Mouse (Mus musculus): Measurements from ENCODE around the gene Tmem151a. TPM values are rescaled to one million over a fixed set of nuclear protein-coding genes. Genes with fewer than 3 reads are reported as not detected.

The Tmem151a gene
- total and polyA plus RNA-seq, 2 experiments from 2014 or later, result 71.5 to 76.6 TPM

- no peak for DNase-seq (ENCODE audit: low spot score)
- ATAC-seq, result no peak
Measured at GRCm38 (mm10) chr19:5060365-5061330, 24.7 kb downstream of the Tmem151a start.

DNA sequence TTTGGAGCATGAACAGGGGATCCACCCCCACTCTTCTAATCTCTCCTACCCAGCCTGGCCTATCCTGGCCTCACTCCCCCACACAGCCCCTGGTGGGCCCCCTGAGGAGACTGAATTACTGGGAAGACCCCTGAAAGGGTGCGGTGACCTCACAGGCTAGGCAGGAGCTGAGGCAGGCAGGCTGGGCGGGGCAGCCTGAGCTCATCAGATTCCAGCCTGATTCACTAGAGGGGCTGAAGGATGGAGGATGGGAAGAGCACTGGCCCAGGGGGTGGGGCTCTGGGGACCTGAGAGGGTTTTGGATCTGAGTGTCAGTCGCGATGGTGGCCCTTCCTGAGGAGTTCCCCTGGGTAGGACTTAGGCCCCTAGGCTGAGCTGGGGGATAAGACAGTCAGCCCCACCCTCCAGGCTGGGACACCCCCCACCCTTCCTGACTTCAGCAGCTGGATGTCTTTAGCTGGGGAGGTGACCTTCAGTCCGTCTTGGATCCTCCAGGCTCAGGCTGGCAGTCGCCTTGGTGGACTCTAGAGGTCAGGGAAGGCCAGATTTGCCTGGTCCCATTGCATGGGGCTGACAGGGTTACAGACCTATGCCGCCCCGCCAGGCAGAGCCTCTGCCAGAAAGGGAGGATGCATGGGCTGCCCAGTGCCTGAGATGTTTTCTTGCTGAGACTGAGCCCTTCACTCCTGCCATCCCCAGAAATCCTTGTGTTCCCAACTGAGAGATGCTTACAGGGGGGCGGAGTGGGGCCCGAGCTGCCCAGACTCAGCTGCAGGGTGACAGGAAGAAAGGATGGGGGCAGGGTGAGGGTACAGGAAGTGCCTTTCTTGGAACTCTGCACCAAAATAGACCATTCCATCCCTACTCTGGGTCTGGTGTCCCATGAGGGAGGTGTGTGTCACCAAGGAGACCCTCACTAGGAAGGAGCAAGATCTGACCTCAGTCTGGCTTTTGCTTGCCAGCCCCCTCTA lies 26.2 kb downstream of the Tmem151a start:
- no peaks in the 10 kb centered on the region for H3K36me3 ChIP-seq (ENCODE audit: insufficient read depth, low read length)
- no peaks in the 10 kb centered on the region; the same call in 1 of the 2 replicates for H3K4me1 ChIP-seq (ENCODE audit: insufficient read depth, low read length)
- DNase-seq (ENCODE audit: low spot score) (no peak), ATAC-seq (peak; percentile 37; the same call in 1 of the 2 replicates)
- H3K27me3 ChIP-seq (ENCODE audit: insufficient read depth, low read length), result no peaks in the 10 kb centered on the region
- 17% methylated on average over 10 of the region's 10 CpGs for WGBS
- H3K4me3 ChIP-seq (ENCODE audit: low read length), result no peak overlapping the region
- H3K9ac ChIP-seq (replicated peaks; ENCODE audit: low read length), result no peak overlapping the region
- H3K4me2 ChIP-seq (ENCODE audit: low read depth, low read length), result no peak overlapping the region
- no peak overlapping the region for H3K27ac ChIP-seq
- H3K9me3 ChIP-seq (ENCODE audit: low read length), result no peaks in the 10 kb centered on the region
- TF ChIP-seq CTCF (IDR thresholded peaks at IDR 0.05; ENCODE audit: low read depth), result no peak

More at GRCm38 (mm10) chr19:5060365-5061330, 24.7 kb downstream of the Tmem151a start:
- Histone ChIP-seq H3K4me1 (ENCODE audit: insufficient read depth, low read length) (no peaks in the 10 kb centered on the region; the same call in 1 of the 2 replicates), H3K27ac (no peak overlapping the region), H3K9me3 (ENCODE audit: low read length) (no peaks in the 10 kb centered on the region), H3K36me3 (ENCODE audit: insufficient read depth, low read length) (no peaks in the 10 kb centered on the region), H3K4me3 (ENCODE audit: low read length) (no peak overlapping the region), H3K27me3 (ENCODE audit: insufficient read depth, low read length) (no peaks in the 10 kb centered on the region), H3K9ac (replicated peaks; ENCODE audit: low read length) (no peak overlapping the region), H3K4me2 (ENCODE audit: low read depth, low read length) (no peak overlapping the region)
- no peak for TF ChIP-seq CTCF (IDR thresholded peaks at IDR 0.05; ENCODE audit: low read depth)
- 48% methylated on average over 5 of the region's 5 CpGs for WGBS

DNA sequence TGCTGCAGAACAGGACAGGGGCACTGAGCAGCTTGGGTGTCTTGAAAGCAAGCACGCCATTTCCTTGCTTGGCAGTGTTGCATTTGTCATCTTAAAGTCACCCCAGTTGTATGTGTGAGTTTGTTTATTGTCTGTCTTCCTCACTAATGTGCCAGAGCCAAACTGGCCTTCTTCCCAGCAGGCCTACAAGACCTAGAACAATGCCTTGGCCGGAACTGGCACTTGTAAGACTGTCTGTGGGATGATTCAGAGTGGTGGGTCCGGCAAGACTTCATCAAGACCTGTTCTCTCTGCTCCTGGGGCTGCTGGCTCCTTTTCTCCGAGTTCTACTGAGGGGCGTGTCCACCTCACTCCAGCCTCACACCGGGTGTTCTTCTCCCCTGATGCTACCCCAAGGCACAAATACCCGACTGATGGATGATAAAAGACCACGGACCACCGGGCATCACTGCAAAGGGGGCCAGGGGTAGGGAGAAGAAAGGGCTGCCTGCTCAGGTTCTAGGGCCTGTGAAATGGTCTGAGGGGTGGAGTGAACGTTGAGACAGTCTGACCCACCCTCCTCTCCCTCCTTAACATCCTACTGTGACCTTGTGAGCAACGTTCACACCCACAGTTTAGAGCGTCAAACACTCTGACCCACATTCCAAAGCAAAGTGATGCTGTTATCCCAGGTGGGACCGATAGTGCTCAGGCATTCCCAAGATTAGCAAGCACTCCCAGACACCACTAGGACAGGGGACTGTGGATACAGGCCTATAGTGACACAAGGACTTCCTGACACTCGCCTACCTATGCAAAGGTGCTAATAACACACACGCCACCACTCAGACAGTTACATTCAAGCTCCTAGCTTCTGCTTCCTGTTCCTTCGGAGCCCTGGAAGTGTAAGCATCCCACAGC lies 27.2 kb downstream of the Tmem151a start:
- 25% methylated on average over 16 of the region's 16 CpGs for WGBS
- no peaks in the 10 kb centered on the region for H3K36me3 ChIP-seq (ENCODE audit: insufficient read depth, low read length)
- no peak for TF ChIP-seq CTCF (IDR thresholded peaks at IDR 0.05; ENCODE audit: low read depth)
- no peaks in the 10 kb centered on the region for H3K27me3 ChIP-seq (ENCODE audit: insufficient read depth, low read length)
- no peak overlapping the region for H3K9ac ChIP-seq (replicated peaks; ENCODE audit: low read length)
- no peak overlapping the region for H3K4me3 ChIP-seq (ENCODE audit: low read length)
- no peak overlapping the region for H3K27ac ChIP-seq
- ATAC-seq, result no peak
- H3K4me1 ChIP-seq (ENCODE audit: insufficient read depth, low read length), result no peaks in the 10 kb centered on the region; the same call in 1 of the 2 replicates
- H3K4me2 ChIP-seq (ENCODE audit: low read depth, low read length), result no peak overlapping the region
- no peak for DNase-seq (ENCODE audit: low spot score)
- no peaks in the 10 kb centered on the region for H3K9me3 ChIP-seq (ENCODE audit: low read length)

- WGBS, result 12% methylated on average over 6 of the region's 6 CpGs
- peak; percentile 80 for TF ChIP-seq CTCF (IDR thresholded peaks at IDR 0.05; ENCODE audit: low read depth)
- Histone ChIP-seq H3K9me3 (ENCODE audit: low read length) (no peaks in the 10 kb centered on the region), H3K9ac (replicated peaks; ENCODE audit: low read length) (no peak overlapping the region), H3K36me3 (ENCODE audit: insufficient read depth, low read length) (no peaks in the 10 kb centered on the region), H3K27me3 (ENCODE audit: insufficient read depth, low read length) (peaks cover 5% of the 10 kb centered on the region; the same call in 1 of the 2 replicates), H3K4me1 (ENCODE audit: insufficient read depth, low read length) (no peaks in the 10 kb centered on the region; the same call in 1 of the 2 replicates), H3K27ac (no peak overlapping the region), H3K4me2 (ENCODE audit: low read depth, low read length) (no peak overlapping the region), H3K4me3 (ENCODE audit: low read length) (no peak overlapping the region)
- ATAC-seq (peak; percentile 34; the same call in 1 of the 2 replicates), DNase-seq (ENCODE audit: low spot score) (peak; percentile 80)
Measured at GRCm38 (mm10) chr19:5056251-5056650, 29.1 kb downstream of the Tmem151a start.

GRCm38 (mm10) chr19:5053909-5054308 lies 31.4 kb downstream of the Tmem151a start:
- ATAC-seq (no peak), DNase-seq (ENCODE audit: low spot score) (peak; percentile 45)
- no peak overlapping the region for H3K27ac ChIP-seq
- H3K27me3 ChIP-seq (ENCODE audit: insufficient read depth, low read length), result peaks cover 5% of the 10 kb centered on the region; the same call in 1 of the 2 replicates
- H3K9ac ChIP-seq (replicated peaks; ENCODE audit: low read length), result no peak overlapping the region
- 18% methylated on average over 9 of the region's 9 CpGs for WGBS
- peaks cover 5% of the 10 kb centered on the region for H3K4me1 ChIP-seq (ENCODE audit: insufficient read depth, low read length)
- 0 out of 2 replicates have a peak, but pooled peaks cover 5% of the 10 kb centered on the region for H3K36me3 ChIP-seq (ENCODE audit: insufficient read depth, low read length)
- TF ChIP-seq CTCF (IDR thresholded peaks at IDR 0.05; ENCODE audit: low read depth), result peak; percentile 81
- H3K4me3 ChIP-seq (ENCODE audit: low read length), result no peak overlapping the region
- no peak overlapping the region for H3K4me2 ChIP-seq (ENCODE audit: low read depth, low read length)
- no peaks in the 10 kb centered on the region for H3K9me3 ChIP-seq (ENCODE audit: low read length)

Measured in hindbrain, postnatal 0 days (tissue).